Mouse (Mus musculus): ENCODE results near the gene St8sia6.

- TF ChIP-seq CTCF (IDR thresholded peaks at IDR 0.05) (no peak), EP300 (IDR thresholded peaks at IDR 0.05; ENCODE audit: insufficient read depth, low read depth, low read length) (no peak), POLR2A (IDR thresholded peaks at IDR 0.05; ENCODE audit: insufficient read depth, low read depth, low read length) (no peak)
These were observed 42.2 kb downstream of the St8sia6 start for GRCm38 (mm10) chr2:13751691-13752090.
